Mouse (Mus musculus) R1 (cell line): ENCODE measurements at regions not wholly inside any gene's neighbourhood (a gene's known extent, or its start where the extent isn't known, plus 50 kb on each side); places are given as distances from the start of the nearest gene placed in this dataset.

ENCODE experiments used
- DNase-seq: peaks from one replicate; pipeline ENCODE4 v3.0.0-alpha.2; 2018; ENCODE audit warnings: low read depth, low spot score

DNA sequence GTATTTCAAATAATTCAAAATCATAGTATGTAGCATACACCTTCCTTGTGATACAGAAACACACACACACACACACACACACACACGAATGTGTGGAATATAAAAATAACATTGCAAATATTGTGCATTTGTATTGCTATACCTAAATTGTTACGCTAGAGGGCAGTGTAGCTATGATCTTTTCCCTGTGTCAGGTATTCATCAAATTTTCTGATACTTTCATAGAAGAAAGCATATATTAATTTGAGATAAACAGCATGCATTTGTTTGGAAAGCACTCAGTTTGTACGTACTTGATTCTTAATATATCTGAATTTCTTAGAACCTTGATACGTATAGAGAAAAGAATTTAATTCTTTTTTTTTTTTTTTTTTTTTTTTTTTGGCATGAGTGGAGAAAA is 1700.9 kb upstream of the Sel1l start:
- peak; percentile 6 for DNase-seq

DNA sequence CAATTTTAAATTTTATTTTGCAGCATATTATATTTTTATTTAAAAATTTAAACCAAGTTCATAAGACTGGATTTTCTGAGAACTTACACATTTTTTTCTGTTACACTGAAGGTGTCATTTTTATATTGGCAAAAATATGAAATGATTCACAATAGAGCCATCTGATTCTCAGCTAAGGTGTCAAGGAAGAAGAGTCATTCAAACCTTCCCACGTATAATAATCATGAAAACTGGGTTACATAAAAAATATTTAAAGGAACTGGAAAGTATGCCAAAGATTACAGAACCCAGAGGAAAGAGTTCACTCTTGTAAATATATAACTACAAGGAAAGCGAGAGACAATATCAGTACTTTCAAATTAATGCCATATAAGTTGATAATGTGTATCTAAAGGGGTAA is 1674.5 kb upstream of the Sel1l start:
- no peak for DNase-seq

DNA sequence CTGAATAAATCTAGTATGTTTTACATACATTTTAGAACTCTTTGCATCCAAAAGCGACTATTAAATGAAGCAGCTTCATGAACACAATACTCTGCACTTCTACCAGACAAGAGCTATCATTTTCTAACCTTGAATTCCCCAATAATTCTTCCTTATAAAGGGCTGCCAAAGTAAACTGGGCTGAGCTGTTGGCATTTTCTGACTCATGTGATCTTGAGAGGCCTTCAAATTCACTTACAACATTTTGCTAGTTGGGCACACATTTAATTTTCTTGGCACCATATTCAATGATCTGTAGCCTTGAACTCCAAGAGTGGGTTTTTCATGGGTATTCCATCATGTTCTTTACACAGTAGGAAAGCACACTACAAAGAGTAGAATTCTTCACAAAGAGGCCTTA is 1637.4 kb upstream of the Sel1l start:
- no peak for DNase-seq

DNA sequence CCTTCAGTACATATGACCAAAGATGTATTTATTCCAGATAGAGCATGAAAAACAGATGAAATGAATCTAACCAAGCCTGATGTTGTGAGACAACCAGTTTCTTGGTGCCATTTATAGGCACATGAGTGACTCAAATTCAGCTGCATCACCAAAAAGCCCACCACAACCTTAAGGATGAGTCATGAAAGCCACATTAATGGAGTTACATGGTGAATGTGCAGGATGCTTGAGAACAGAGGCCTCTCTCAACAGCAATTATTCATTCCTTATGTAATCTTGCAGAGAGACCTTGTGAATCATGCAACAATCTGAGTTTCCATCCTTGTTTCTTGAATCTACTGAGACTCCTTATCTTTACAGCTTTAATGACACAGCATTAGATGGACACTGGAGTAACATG is 1613.1 kb upstream of the Sel1l start:
- DNase-seq = no peak

DNA sequence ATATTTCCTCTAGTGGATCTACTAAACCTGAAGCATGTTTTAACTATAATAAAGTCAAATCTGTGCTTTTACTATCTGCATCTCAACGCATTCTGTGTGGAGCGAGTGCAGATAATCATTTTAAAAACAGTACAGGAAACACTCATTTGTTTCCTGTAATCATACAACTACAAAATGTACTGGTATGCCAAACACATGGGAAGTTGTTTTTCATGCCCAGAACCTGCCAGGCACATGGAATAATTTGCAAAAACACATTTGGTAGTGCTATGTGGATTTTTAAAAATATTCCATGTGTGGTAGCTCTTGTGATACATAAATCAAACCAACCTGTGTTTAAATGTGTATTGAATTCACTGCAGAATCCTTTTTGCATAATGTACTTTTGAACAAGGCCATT is 1600.5 kb upstream of the Sel1l start:
- DNase-seq = no peak

DNA sequence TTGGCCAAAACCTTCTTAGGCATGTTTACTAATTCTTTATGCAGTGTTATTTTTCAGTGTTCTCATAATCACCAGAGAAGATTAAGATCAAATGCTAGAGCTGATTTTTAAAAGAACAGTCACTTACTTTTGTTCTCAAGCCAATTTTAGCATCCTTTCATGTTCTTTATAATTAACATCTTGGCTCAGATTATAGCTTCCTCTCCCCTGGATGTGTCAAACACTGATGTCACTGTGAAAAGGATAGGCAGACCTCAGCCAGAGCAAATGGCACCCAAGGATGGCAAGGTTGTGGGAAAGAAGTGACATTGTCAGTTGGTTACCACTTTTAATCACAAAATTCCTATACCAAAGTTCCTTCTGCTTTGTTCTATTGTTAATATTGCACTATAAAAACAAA is 1580.3 kb upstream of the Sel1l start:
- DNase-seq = no peak

DNA sequence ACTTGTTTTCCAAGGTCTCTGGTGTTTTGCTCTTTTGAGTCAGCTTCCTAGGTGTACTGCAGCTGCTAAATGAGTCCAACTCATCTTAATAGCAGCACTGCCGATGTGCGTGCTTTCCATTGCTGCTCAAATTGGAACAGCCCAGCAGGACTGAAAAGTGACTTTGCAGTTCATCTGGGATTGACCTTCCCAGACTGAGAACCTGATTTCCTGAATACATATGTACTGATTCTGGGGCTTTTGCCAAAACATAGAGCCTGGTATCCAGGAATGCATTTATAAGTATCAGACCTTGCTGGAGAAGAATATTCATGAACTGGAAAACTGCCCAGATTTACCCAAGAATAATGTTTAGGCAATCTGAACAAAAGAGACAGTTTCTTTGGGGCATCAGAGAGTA is 1579.0 kb upstream of the Sel1l start:
- no peak for DNase-seq

DNA sequence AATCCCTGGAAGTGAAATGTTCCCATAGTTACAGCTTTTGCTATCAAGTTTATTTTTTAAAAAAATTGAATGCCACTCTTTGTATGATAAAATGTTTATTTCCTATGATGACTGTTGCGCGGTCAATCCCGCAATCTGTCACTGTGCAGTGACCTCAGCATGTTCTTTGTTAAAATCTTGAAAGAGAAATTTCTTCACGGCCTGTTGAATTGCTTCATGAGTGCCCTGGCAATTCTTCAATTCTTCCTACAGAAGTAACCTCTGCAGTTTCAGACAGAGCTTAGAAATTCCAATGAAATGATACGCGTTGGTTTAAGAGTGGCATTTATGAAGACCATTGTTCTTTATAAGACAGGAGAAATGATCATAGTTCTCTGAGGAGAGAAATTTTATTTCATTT is 1567.4 kb upstream of the Sel1l start:
- no peak for DNase-seq

DNA sequence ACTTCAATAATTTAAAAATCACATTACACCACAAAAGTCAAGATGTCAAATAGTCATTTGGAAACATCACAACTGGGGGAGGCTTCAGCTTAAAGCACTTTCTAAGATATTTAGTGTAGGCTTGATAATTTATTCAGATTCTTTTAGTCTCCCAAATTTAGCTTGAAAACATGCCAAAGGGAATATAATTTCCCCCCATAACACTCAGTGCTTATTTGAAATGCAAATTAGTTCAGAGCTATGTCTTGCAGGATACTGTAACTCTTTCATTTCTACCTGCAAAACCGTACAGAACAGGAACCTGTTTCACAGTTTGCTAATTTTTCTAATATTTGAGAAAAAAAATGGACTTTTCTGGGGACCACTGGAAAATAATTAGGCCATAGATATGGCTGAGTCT is 1566.8 kb upstream of the Sel1l start:
- no peak for DNase-seq

DNA sequence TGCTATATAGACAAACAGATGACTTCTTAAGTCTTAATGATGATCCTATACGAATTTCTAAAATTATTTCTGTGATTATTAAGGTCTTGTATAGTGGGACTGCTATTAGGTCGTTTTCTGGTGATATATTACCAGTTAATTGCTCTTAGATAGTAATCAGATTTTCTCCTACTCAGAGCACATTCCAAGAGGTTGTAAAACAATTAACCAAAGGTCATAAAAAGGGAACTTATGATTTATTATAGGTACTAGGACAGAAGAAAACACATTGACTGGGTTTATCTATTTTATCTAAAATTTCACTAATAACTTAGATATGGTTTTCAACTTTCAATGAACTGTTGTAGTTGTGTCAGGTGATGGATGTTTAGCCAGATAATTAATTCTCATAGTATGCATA is 1536.6 kb upstream of the Sel1l start:
- no peak for DNase-seq

DNA sequence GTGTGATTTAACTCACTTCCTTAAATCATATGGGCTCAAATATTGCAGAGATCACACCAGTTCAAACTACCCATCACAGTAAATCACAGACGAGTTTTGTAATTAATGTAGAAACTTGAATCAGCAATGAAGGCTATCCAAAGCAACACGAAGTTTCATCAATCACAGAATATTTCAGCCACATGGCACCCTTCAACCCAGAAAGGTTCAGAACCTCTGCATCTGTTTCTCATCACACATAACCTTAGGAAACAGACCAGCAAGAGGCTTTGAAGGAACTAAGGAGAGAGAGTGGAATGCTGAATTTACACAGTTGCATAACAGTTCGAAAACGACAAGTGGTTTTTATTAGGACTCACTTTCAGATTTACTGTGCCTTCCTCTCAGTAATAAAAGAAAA is 1494.0 kb upstream of the Sel1l start:
- no peak for DNase-seq

DNA sequence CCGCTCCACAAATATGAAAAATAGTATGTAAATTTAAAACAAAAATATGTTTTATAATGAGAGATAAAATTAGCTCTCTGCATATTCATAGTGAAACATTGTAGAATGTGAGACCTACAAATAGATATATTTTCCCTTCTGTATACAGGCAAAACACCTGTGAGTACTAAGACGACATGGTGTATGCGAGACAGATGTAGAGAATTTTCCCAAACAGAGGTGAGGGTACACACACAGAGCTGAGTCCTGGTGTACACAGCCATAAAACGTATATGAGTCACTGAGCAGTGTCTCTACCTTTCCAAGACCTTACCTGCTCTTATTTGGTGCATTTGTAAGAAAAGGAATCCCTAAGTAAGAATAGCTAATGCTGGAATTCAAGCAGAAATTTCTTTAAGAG is 1493.6 kb upstream of the Sel1l start:
- no peak for DNase-seq

DNA sequence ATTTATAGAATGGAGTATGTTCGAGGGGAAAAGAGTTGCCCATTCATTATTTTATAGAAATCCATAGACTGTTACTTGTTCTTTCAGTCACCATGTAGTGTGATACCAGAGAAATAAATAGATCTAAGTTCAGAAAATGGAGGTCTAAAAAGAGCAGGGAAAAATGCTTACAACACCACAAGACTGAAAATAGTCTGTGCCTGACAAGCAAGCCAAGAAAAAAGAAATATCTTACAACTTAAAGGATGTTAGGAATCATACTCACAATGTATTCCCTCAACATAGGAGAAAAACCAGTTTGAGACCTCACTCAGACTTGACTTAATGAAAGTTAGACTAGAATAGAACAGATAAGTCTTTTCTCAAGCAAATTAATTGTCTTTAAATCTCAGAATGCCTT is 1486.6 kb upstream of the Sel1l start:
- DNase-seq = no peak

DNA sequence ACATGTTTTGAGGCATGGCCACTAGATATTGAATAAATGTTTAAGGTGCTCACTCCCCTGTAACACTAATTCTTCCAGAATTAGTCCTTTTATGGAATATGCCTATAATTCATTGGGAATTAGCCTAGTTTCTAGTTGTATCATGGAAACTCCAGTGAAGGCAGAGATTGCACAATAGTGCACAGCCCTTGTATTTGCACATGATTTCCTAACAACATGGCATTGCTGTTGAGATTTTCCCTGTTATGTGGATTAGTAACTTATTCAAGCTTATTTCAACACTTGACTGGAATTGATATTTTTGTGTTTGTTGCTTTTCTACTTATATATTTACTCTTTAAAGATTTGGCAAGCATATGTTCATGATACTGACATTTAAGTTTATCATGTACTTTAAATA is 1463.3 kb upstream of the Sel1l start:
- DNase-seq = no peak

DNA sequence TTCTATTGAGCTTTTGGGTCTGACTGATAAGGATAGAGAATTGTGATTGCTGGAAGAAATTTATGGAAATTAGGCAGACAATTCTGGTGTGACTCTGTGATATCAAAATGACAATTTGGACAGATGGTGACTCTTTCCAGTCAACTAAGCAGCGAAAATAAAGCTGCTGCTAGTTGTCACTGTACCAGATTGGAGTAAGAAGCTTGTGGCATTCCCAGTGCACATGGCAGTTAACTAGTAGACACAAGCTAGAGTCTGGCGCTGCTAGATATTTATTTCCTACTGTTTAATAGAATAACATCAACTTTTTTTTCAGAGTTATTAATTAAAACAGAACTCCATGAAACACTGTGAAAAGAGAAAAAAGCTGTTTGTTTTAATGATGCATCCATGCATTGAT is 1432.9 kb upstream of the Sel1l start:
- DNase-seq = no peak

DNA sequence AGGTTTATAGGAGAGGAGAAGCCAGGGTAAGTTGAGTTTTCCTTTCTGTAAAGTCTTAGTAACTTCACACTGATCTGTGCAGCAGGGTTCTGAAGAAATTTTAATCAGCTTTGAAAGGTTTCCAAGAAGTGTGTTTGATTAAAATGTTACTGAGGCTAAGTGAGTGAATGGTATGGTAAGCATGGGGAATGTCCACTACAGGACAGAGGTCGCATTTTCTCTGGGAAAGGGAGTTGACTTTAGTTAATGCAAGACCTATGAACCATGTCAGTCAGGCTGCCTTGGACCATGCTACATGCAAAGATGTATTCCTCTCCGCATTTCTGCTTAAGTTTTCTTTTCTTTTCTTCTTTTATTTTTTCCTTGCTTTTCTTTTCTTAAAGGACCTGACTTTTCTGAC is 1424.7 kb upstream of the Sel1l start:
- DNase-seq = no peak

DNA sequence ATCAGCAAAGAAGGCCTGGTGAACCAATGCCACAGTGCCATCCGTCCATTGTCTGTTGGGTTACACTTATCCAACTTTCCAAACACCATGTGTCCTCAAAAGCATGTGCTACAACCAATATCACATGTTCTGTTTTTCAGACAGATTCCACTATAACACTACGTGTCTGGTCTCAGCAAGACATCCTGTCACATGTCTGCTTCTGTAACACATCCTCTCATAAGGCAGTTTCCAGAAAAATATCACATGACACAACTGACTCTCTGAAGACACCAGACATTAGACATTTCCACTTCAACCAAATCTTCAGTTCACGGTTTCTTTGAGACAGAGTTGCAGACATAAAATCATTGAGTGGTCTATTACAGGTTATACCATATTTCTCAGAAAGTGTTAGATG is 1381.3 kb upstream of the Sel1l start:
- no peak for DNase-seq

DNA sequence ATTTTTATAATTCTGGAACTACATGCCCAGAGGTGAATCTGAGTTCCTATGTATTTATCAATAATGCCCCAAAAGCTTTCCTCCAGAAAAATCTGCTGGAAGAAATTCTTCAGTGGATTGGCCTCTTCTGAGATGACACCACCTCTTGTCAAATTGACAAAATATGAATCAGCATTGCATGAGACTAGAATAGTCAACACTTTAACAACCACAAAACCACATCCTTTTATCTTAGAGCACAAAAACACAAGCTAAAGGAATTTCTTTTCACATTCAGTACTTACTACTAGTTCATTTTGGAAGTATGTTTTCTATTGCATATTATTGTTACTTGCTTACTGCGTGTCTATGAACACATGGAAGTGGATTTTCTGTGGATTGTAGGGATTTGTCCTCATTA is 1377.9 kb upstream of the Sel1l start:
- no peak for DNase-seq

DNA sequence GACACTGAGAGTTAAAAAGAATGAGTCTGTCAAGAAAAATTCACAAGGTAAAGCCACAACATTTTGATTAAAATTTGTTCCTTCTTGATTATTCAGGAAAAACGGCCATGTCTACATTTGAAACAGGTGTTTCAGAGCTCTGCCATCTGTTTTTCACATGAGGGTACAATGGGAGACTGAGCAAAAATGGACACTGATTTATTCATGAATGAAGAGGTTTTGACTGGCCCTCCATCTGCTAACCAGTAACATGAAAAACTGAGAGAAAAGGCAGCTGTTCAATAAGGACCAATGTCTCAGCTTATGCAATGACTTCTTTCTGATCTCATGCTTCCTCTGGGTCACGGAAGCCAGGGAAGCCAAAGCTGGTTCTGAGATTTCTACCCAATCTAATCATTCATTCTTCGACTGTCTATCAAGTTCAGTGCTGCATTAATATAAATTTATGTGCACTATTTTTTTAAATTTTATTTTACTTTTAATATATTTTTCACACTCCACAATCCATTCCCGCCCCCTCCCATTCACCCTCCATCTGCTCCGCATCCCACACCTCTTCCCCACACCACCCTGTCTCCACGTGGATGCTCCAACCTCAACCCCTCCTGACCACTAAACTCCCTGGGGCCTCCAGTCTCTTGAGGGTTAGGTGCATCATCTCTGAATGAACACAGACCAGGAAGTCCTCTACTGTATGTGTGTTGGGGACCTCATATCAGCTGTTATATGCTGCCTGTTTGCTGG is 1372.4 kb upstream of the Sel1l start:
- no peak for DNase-seq

DNA sequence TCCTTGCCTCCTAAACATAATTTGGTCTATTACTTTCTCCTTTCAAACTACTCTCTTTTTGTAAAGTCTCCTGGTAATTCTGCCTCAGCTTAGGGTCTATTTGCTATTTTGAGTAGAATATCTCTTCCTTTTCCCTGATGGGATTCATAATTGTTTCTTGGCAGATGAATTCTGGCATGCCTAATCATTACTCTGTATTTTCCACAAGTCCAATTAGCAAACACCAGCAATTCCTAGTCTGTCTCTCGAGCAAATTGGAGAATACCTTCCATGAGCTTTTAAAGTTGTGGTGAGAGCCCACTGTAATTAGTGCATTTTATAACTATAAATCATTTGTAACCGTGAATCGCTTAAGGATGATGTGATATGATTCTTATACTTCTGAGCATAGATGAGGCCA is 1358.6 kb upstream of the Sel1l start:
- no peak for DNase-seq

DNA sequence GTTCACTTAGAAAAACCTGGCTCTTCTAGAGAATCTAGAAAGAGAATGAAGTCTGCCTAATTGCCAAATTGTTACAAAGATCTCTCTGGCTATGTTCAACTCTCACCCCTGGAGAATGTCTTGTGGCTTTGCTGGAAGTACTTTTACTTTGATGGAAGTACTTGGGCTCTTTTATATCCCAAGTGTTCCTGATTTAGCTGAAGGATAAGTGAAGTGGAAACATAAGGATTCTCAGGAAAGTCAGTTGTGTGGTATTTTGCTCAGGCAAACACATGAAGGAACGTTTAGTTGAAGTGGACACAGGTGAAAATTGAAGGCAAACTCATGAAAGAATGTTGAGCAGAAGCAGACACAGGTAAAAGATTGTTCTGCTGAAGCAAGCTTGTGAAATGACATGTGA is 1340.0 kb upstream of the Sel1l start:
- no peak for DNase-seq

DNA sequence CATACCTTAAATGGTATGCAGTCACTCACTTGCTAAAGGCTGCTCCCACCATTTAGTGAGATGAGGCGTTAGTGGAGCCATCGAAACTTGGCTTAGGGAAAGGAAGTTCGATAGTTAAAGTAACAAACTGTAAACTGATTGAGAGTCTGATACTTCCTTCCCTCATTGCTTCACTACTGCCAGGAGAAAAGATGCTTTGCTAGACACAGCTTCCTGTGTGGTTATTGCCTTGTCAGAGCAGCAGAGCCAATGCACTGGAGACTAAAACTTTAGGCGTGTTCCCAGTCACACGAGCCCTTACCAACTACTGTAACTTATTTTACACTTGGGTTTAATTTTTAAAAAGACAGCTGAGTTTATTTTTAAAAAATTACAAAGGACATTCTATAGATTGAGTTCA is 1324.8 kb upstream of the Sel1l start:
- no peak for DNase-seq

DNA sequence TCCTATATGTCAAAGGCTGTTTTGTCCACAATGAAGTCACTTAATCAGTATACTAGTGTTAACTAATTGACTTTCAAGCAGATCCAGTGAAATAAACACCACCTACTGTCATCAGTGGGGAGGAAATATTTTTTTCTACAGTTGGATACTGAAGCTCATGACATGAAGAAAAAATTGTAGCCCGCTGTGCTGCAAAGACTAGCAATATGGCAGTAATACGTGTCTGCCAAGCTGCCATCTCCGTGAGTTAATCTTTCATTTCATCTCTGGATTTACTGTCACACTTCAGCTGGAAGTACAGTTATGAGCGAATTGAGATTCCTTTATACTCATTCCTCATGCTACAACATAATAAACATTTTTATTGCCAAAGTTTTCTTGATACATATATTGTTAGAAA is 1311.3 kb upstream of the Sel1l start:
- DNase-seq = no peak

DNA sequence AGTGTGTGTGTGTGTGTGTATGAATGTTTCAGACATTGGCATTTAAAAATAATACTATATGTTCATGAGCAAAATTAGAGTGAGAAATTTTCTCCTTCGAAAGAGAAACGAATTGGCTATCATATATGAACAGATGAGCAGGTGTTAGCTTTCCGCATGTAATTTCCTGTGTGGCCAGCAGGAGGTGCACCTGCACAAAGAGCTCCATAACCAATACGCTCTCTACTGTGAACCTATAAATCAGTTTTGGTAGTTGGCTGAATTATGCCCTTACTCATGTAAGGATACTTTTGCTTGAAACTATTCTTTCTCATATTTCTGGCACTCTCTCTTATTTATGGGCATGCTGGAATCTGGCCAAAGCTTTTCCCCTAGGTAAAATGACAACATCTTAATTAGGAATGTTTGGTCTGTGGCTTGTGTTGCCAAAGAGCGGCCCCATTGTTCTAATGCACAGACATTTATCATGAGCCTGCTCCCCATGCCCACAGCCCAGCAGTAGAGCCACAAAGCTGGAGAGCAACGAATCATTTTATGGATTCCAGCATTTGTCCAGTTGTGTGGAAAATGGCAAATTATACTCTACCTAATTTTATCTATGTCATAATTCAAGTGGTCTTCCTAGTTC is 1303.8 kb upstream of the Sel1l start:
- peak; percentile 52 for DNase-seq
